Mouse (Mus musculus) CH12.LX (cell line): Measurements from ENCODE around the gene Lrp5.

ENCODE experiments used
- CHD2 ChIP-seq: IDR thresholded peaks from 2 replicates; pipeline ENCODE4 v1.6.1; 2011; ENCODE audit warnings: low read length, improper control_type of control experiment
- CTCF ChIP-seq, 2 experiments: IDR thresholded peaks in 1 of 2; conservative IDR thresholded peaks in 1 of 2; 2 replicates each; pipeline ENCODE4 v1.5.1; 2011 to 2012; ENCODE audit warnings: low read depth in 2 of 2, low read length in 2 of 2, improper control_type of control experiment in 1 of 2, inconsistent platforms in 1 of 2, mild to moderate bottlenecking in 1 of 2, moderate library complexity in 1 of 2
- E2F4 ChIP-seq: IDR thresholded peaks from 2 replicates; pipeline ENCODE4 v1.6.1; 2011; ENCODE audit warnings: low read depth, low read length, improper control_type of control experiment; ENCODE audit not compliant: insufficient replicate concordance
- EP300 ChIP-seq: IDR thresholded peaks from 2 replicates; pipeline ENCODE4 v1.6.1; 2011; ENCODE audit warnings: low read length, improper control_type of control experiment
- ETS1 ChIP-seq: conservative IDR thresholded peaks from 2 replicates; pipeline ENCODE4 v1.6.1; 2012; ENCODE audit warnings: low read depth, mild to moderate bottlenecking, inconsistent platforms, low read length, improper control_type of control experiment, moderate library complexity
- HCFC1 ChIP-seq: IDR thresholded peaks from 2 replicates; pipeline ENCODE4 v1.6.1; 2012; ENCODE audit warnings: low read depth, mild to moderate bottlenecking, inconsistent platforms, low read length, improper control_type of control experiment
- MAFK ChIP-seq: IDR thresholded peaks from 2 replicates; pipeline ENCODE4 v1.6.1; 2011; ENCODE audit warnings: low read length, improper control_type of control experiment; ENCODE audit not compliant: insufficient replicate concordance
- MEF2A ChIP-seq: IDR thresholded peaks from 2 replicates; pipeline ENCODE4 v1.6.1; 2014; ENCODE audit warnings: low read depth, mild to moderate bottlenecking, inconsistent platforms, low read length, improper control_type of control experiment, borderline replicate concordance
- NELFE ChIP-seq: IDR thresholded peaks from 2 replicates; pipeline ENCODE4 v1.6.1; 2011; ENCODE audit warnings: low read depth, low read length, improper control_type of control experiment
- POLR2A ChIP-seq: IDR thresholded peaks from 2 replicates; pipeline ENCODE4 v1.6.1; 2011; ENCODE audit warnings: low read depth, mild to moderate bottlenecking, improper control_type of control experiment, low read length
- RCOR1 ChIP-seq: conservative IDR thresholded peaks from 2 replicates; pipeline ENCODE4 v1.6.1; 2012; ENCODE audit warnings: low read depth, mild to moderate bottlenecking, inconsistent platforms, low read length, improper control_type of control experiment
- SMC3 ChIP-seq: IDR thresholded peaks from 2 replicates; pipeline ENCODE4 v1.6.1; 2011; ENCODE audit warnings: low read depth, low read length, improper control_type of control experiment
- ZKSCAN1 ChIP-seq: IDR thresholded peaks from 2 replicates; pipeline ENCODE4 v1.6.1; 2012; ENCODE audit warnings: low read depth, inconsistent platforms, low read length, improper control_type of control experiment, borderline replicate concordance
- ZMIZ1 ChIP-seq: IDR thresholded peaks from 2 replicates; pipeline ENCODE4 v1.6.1; 2012; ENCODE audit warnings: low read depth, mild to moderate bottlenecking, inconsistent platforms, low read length, improper control_type of control experiment

- TF ChIP-seq RCOR1 (no peak), POLR2A (no peak), CHD2 (no peak), EP300 (no peak), MEF2A (no peak), CTCF (conservative IDR thresholded peaks at IDR 0.05 in 1 of 2, IDR thresholded peaks at IDR 0.05 in 1 of 2; ENCODE audit: low read depth in 2 of 2, low read length in 2 of 2) (no peak), MAFK (no peak), ETS1 (no peak), ZKSCAN1 (no peak), NELFE (no peak), HCFC1 (no peak), E2F4 (no peak), ZMIZ1 (no peak), SMC3 (no peak)
These were observed 19.0 kb downstream of the Lrp5 start for GRCm38 (mm10) chr19:3667155-3667895.
